Mouse (Mus musculus) adrenal gland, postnatal 14 days (tissue): ENCODE data around the gene Ankrd16. TPM values are rescaled to one million over a fixed set of nuclear protein-coding genes. Genes with fewer than 3 reads are reported as not detected.

Experiments used
- total RNA-seq: library from RNA; stranded (reverse); gene quantifications from 2 replicates; pipeline ENCODE4 v1.2.3, GENCODE M21; 2021

Gene Ankrd16
- total RNA-seq, 1 experiment from 2014 or later = 32.9 TPM

Other genes starting within 250 kb of the Ankrd16 start
- gene Pfkfb3, start 223.8 kb upstream of the Ankrd16 start, total RNA-seq = 136 and 152 TPM in 2 replicates
- gene Rbm17, start 173.7 kb upstream of the Ankrd16 start, total RNA-seq = 121 and 145 TPM in 2 replicates
- gene Gm17490, start 151.6 kb upstream of the Ankrd16 start, total RNA-seq = not detected in 2 replicates
- gene Il2ra, start 135.1 kb upstream of the Ankrd16 start, total RNA-seq = 0.19 and 1.5 TPM in 2 replicates
- gene Il15ra, start 72.6 kb upstream of the Ankrd16 start, total RNA-seq = 50.8 and 59.1 TPM in 2 replicates
- gene Fbh1, start 294 bp upstream of the Ankrd16 start, total RNA-seq = 102 and 118 TPM in 2 replicates